Mouse (Mus musculus) yolk sac, embryonic 10.5 days (tissue): ENCODE results near the gene Hist1h4n.

ENCODE experiments used
- DNase-seq: peaks from one replicate; pipeline ENCODE4 v3.0.0-alpha.2; 2017; ENCODE audit warnings: low spot score

Hist1h4n gene

GRCm38 (mm10) chr13:21795584-21795983 lies 36.4 kb downstream of the Hist1h4n start:
- DNase-seq = no peak

GRCm38 (mm10) chr13:21790601-21791283 lies 41.3 kb downstream of the Hist1h4n start:
- peak; percentile 58 for DNase-seq

GRCm38 (mm10) chr13:21789925-21790324 lies 42.1 kb downstream of the Hist1h4n start:
- no peak for DNase-seq

GRCm38 (mm10) chr13:21787760-21788593 lies 44.0 kb downstream of the Hist1h4n start:
- DNase-seq = peak; percentile 26

GRCm38 (mm10) chr13:21786899-21787629 lies 44.9 kb downstream of the Hist1h4n start, which contains the start of the genes Hist1h2an and Hist1h2bp:
TSS of gene Hist1h2an (minus strand) at chr13:21787218.
TSS of gene Hist1h2bp (plus strand) at chr13:21787461.
- peak; percentile 96 for DNase-seq

GRCm38 (mm10) chr13:21786189-21786898 lies 45.7 kb downstream of the Hist1h4n start:
- DNase-seq = peak; percentile 53

GRCm38 (mm10) chr13:21784311-21784710 lies 47.7 kb downstream of the Hist1h4n start:
- peak; percentile 11 for DNase-seq

GRCm38 (mm10) chr13:21783734-21784161 lies 48.2 kb downstream of the Hist1h4n start:
- peak; percentile 73 for DNase-seq

- DNase-seq = peak; percentile 89
Observed at GRCm38 (mm10) chr13:21783255-21783617, 48.8 kb downstream of the Hist1h4n start, which contains the start of gene Hist1h3i. TSS of gene Hist1h3i (minus strand) at chr13:21783370.

- DNase-seq = peak; percentile 71
Observed at GRCm38 (mm10) chr13:21782361-21783254, 49.4 kb downstream of the Hist1h4n start.
